In the genomic region with DNA sequence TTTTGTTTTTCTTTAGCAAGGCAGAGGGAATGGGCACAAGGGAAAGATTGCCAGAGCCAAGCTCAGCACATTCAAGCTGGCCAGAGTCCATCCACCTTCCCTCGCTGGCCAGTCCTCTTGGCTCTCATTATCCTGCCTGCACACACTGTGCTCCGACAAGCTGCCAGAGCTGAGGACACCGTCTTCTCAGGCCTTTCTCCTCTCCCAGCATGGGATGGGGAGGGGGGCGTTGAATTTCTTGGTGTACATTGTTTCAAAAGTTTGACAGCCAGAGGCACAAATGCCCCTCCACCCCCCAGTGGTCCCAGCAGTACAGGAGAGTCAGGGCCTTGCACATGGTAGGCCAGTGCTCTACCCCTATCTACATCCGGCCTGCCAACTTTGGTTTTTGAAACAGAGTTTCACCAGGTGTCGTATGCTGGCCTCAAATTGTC, we compare ENCODE assay signal across 7 mouse cellular contexts. TPM values are rescaled to one million over a fixed set of nuclear protein-coding genes. Genes with fewer than 3 reads are reported as not detected.
DNase-seq lines count a peak whose midpoint lies in the region; ATAC-seq and TF ChIP-seq lines count a peak whose summit lies in the region.

No protein-coding gene starts in this region.

- DNase-seq in NIH3T3 (ENCODE audit: low read depth) (peak; percentile 51), MN1 (ENCODE audit: low spot score) (no peak)
- DNase-seq in hindbrain, postnatal 0 days (ENCODE audit: low spot score) = peak; percentile 62

- no peaks in the 10 kb centered on the region for H3K36me3 ChIP-seq in ES-Bruce4 (ENCODE audit: control insufficient read depth, insufficient read depth, low read length, poor library complexity, severe bottlenecking)
- H3K36me3 ChIP-seq in forebrain, embryonic 13.5 days (ENCODE audit: poor library complexity, severe bottlenecking) = peaks cover 18% of the 10 kb centered on the region
- H3K36me3 ChIP-seq in hindbrain, postnatal 0 days (ENCODE audit: insufficient read depth, low read length) = no peaks in the 10 kb centered on the region
- H3K36me3 ChIP-seq in limb, embryonic 12.5 days = peaks cover 8% of the 10 kb centered on the region; the same call in 1 of the 2 replicates
- peaks cover 6% of the 10 kb centered on the region; the same call in 1 of the 2 replicates for H3K36me3 ChIP-seq in midbrain, embryonic 15.5 days (replicated peaks)

- WGBS in forebrain, embryonic 13.5 days = 43% methylated on average over 6 of the region's 6 CpGs
- WGBS in hindbrain, postnatal 0 days = 21% methylated on average over 6 of the region's 6 CpGs
- 67% methylated on average over 6 of the region's 6 CpGs for WGBS in limb, embryonic 12.5 days
- 34% methylated on average over 6 of the region's 6 CpGs for WGBS in midbrain, embryonic 15.5 days

- peak overlapping the region; percentile 87 for H3K4me2 ChIP-seq in forebrain, embryonic 13.5 days
- H3K4me2 ChIP-seq in hindbrain, postnatal 0 days (ENCODE audit: low read depth, low read length) = peak overlapping the region; percentile 95
- peak overlapping the region; percentile 93 for H3K4me2 ChIP-seq in limb, embryonic 12.5 days
- peak overlapping the region; percentile 65 for H3K4me2 ChIP-seq in midbrain, embryonic 15.5 days

- H3K27ac ChIP-seq in ES-Bruce4 (ENCODE audit: insufficient read depth, low read length) = no peak overlapping the region
- H3K27ac ChIP-seq in forebrain, embryonic 13.5 days = peak overlapping the region; percentile 10; the same call in 1 of the 2 replicates
- peak overlapping the region; percentile 70 for H3K27ac ChIP-seq in hindbrain, postnatal 0 days
- no peak overlapping the region for H3K27ac ChIP-seq in limb, embryonic 12.5 days
- H3K27ac ChIP-seq in midbrain, embryonic 15.5 days = peak overlapping the region; percentile 26; the same call in 1 of the 2 replicates

- TF ChIP-seq EP300 in ES-Bruce4 (IDR thresholded peaks at IDR 0.05; ENCODE audit: insufficient read depth, low read depth, low read length) = no peak

- H3K4me3 ChIP-seq in ES-Bruce4 (ENCODE audit: low read depth, low read length) = no peak overlapping the region
- H3K4me3 ChIP-seq in forebrain, embryonic 13.5 days = peak overlapping the region; percentile 61; the same call in 1 of the 2 replicates
- H3K4me3 ChIP-seq in hindbrain, postnatal 0 days (ENCODE audit: low read length) = peak overlapping the region; percentile 55; the same call in 1 of the 2 replicates
- H3K4me3 ChIP-seq in limb, embryonic 12.5 days (replicated peaks) = peak overlapping the region; percentile 66; the same call in 1 of the 2 replicates
- no peak overlapping the region; the same call in 1 of the 2 replicates for H3K4me3 ChIP-seq in midbrain, embryonic 15.5 days

- no peaks in the 10 kb centered on the region for H3K9me3 ChIP-seq in ES-Bruce4 (replicated peaks; ENCODE audit: control insufficient read depth, insufficient read depth, low read length, poor library complexity, severe bottlenecking)
- no peaks in the 10 kb centered on the region for H3K9me3 ChIP-seq in forebrain, embryonic 13.5 days (replicated peaks)
- H3K9me3 ChIP-seq in hindbrain, postnatal 0 days (ENCODE audit: low read length) = no peaks in the 10 kb centered on the region
- no peaks in the 10 kb centered on the region for H3K9me3 ChIP-seq in limb, embryonic 12.5 days
- no peaks in the 10 kb centered on the region for H3K9me3 ChIP-seq in midbrain, embryonic 15.5 days

- peak; percentile 25; the same call in 1 of the 2 replicates for ATAC-seq in forebrain, embryonic 13.5 days
- ATAC-seq in hindbrain, postnatal 0 days = peak; percentile 28
- peak; percentile 32 for ATAC-seq in limb, embryonic 12.5 days (ENCODE audit: insufficient number of reproducible peaks, insufficient read depth, low FRiP score, low TSS enrichment, low read depth)
- ATAC-seq in midbrain, embryonic 15.5 days (replicated peaks) = peak; percentile 67

- peak overlapping the region; percentile 11; the same call in 1 of the 2 replicates for H3K9ac ChIP-seq in ES-Bruce4 (ENCODE audit: low read depth, poor library complexity, severe bottlenecking)
- peak overlapping the region; percentile 77; the same call in 1 of the 2 replicates for H3K9ac ChIP-seq in forebrain, embryonic 13.5 days
- H3K9ac ChIP-seq in hindbrain, postnatal 0 days (replicated peaks; ENCODE audit: low read length) = no peak overlapping the region
- no peak overlapping the region for H3K9ac ChIP-seq in limb, embryonic 12.5 days (replicated peaks)
- no peak overlapping the region for H3K9ac ChIP-seq in midbrain, embryonic 15.5 days

- H3K27me3 ChIP-seq in ES-Bruce4 (ENCODE audit: control insufficient read depth, insufficient read depth, low read length, poor library complexity, severe bottlenecking) = no peaks in the 10 kb centered on the region
- H3K27me3 ChIP-seq in forebrain, embryonic 13.5 days = no peaks in the 10 kb centered on the region
- no peaks in the 10 kb centered on the region for H3K27me3 ChIP-seq in hindbrain, postnatal 0 days (ENCODE audit: insufficient read depth, low read length)
- H3K27me3 ChIP-seq in limb, embryonic 12.5 days = no peaks in the 10 kb centered on the region
- no peaks in the 10 kb centered on the region for H3K27me3 ChIP-seq in midbrain, embryonic 15.5 days (replicated peaks)

- no peak for TF ChIP-seq POLR2A in ES-Bruce4 (IDR thresholded peaks at IDR 0.05; ENCODE audit: insufficient read depth, low read length)

- H3K4me1 ChIP-seq in ES-Bruce4 (ENCODE audit: control insufficient read depth, insufficient read depth, low read length) = peaks cover 10% of the 10 kb centered on the region
- H3K4me1 ChIP-seq in forebrain, embryonic 13.5 days = peaks cover 14% of the 10 kb centered on the region
- H3K4me1 ChIP-seq in hindbrain, postnatal 0 days (ENCODE audit: insufficient read depth, low read length) = 0 out of 2 replicates have a peak, but pooled peaks cover 13% of the 10 kb centered on the region
- peaks cover 15% of the 10 kb centered on the region for H3K4me1 ChIP-seq in limb, embryonic 12.5 days (replicated peaks)
- peaks cover 32% of the 10 kb centered on the region for H3K4me1 ChIP-seq in midbrain, embryonic 15.5 days

- no peak for TF ChIP-seq CTCF in ES-Bruce4 (IDR thresholded peaks at IDR 0.05; ENCODE audit: low read depth, low read length)
- TF ChIP-seq CTCF in hindbrain, postnatal 0 days (IDR thresholded peaks at IDR 0.05; ENCODE audit: low read depth) = no peak

RNA-seq across cellular contexts. Expression of a gene that starts 0.4 kb away (rescaled TPM):
- 42.3 and 50.4 TPM in 2 replicates for polyA plus RNA-seq in ES-Bruce4 (2011; ENCODE audit: insufficient read depth, insufficient read length, low read depth, missing spikeins)
- 26.8 and 33.6 TPM in 2 replicates for polyA plus RNA-seq in forebrain, embryonic 13.5 days (2015; fragmentation: Nextera tagmentation; extraction: Ambion mirVana)
- 223 and 230 TPM in 2 replicates for total RNA-seq in hindbrain, postnatal 0 days (2014; rRNA removed)
- polyA plus RNA-seq in hindbrain, postnatal 0 days (2015; fragmentation: Nextera tagmentation; extraction: Ambion mirVana) = 123 and 128 TPM in 2 replicates
- polyA plus RNA-seq in limb, embryonic 12.5 days (2016; fragmentation: Nextera tagmentation; extraction: Ambion mirVana) = 39.4 and 43.4 TPM in 2 replicates
- 93.9 and 95.3 TPM in 2 replicates for polyA plus RNA-seq in midbrain, embryonic 15.5 days (2015; fragmentation: Nextera tagmentation; extraction: Ambion mirVana)

RNA-seq across cellular contexts. Expression of a gene that starts 32.6 kb away (rescaled TPM):
- 257 and 268 TPM in 2 replicates for polyA plus RNA-seq in ES-Bruce4 (2011; ENCODE audit: insufficient read depth, insufficient read length, low read depth, missing spikeins)
- 366 and 398 TPM in 2 replicates for polyA plus RNA-seq in forebrain, embryonic 13.5 days (2015; fragmentation: Nextera tagmentation; extraction: Ambion mirVana)
- 144 and 154 TPM in 2 replicates for total RNA-seq in hindbrain, postnatal 0 days (2014; rRNA removed)
- polyA plus RNA-seq in hindbrain, postnatal 0 days (2015; fragmentation: Nextera tagmentation; extraction: Ambion mirVana) = 248 and 258 TPM in 2 replicates
- polyA plus RNA-seq in limb, embryonic 12.5 days (2016; fragmentation: Nextera tagmentation; extraction: Ambion mirVana) = 390 and 396 TPM in 2 replicates
- 261 and 266 TPM in 2 replicates for polyA plus RNA-seq in midbrain, embryonic 15.5 days (2015; fragmentation: Nextera tagmentation; extraction: Ambion mirVana)

RNA-seq across cellular contexts. Expression of a gene that starts 38.9 kb away (rescaled TPM):
- 4.1 and 8.1 TPM in 2 replicates for polyA plus RNA-seq in ES-Bruce4 (2011; ENCODE audit: insufficient read depth, insufficient read length, low read depth, missing spikeins)
- 14.3 and 17.2 TPM in 2 replicates for polyA plus RNA-seq in forebrain, embryonic 13.5 days (2015; fragmentation: Nextera tagmentation; extraction: Ambion mirVana)
- total RNA-seq in hindbrain, postnatal 0 days (2014; rRNA removed) = 11.5 and 12.5 TPM in 2 replicates
- polyA plus RNA-seq in hindbrain, postnatal 0 days (2015; fragmentation: Nextera tagmentation; extraction: Ambion mirVana) = 9.7 and 10.3 TPM in 2 replicates
- 8.7 and 8.8 TPM in 2 replicates for polyA plus RNA-seq in limb, embryonic 12.5 days (2016; fragmentation: Nextera tagmentation; extraction: Ambion mirVana)
- 19.3 and 21.5 TPM in 2 replicates for polyA plus RNA-seq in midbrain, embryonic 15.5 days (2015; fragmentation: Nextera tagmentation; extraction: Ambion mirVana)

RNA-seq across cellular contexts. Expression of a gene that starts 39.0 kb away (rescaled TPM):
- 15.8 and 15.9 TPM in 2 replicates for polyA plus RNA-seq in ES-Bruce4 (2011; ENCODE audit: insufficient read depth, insufficient read length, low read depth, missing spikeins)
- polyA plus RNA-seq in forebrain, embryonic 13.5 days (2015; fragmentation: Nextera tagmentation; extraction: Ambion mirVana) = 45.3 and 46.0 TPM in 2 replicates
- total RNA-seq in hindbrain, postnatal 0 days (2014; rRNA removed) = 161 and 182 TPM in 2 replicates
- polyA plus RNA-seq in hindbrain, postnatal 0 days (2015; fragmentation: Nextera tagmentation; extraction: Ambion mirVana) = 42.1 and 43.9 TPM in 2 replicates
- 17.4 and 22.2 TPM in 2 replicates for polyA plus RNA-seq in limb, embryonic 12.5 days (2016; fragmentation: Nextera tagmentation; extraction: Ambion mirVana)
- 66.8 and 67.2 TPM in 2 replicates for polyA plus RNA-seq in midbrain, embryonic 15.5 days (2015; fragmentation: Nextera tagmentation; extraction: Ambion mirVana)

RNA-seq across cellular contexts. Expression of a gene that starts 40.3 kb away (rescaled TPM):
- not detected in 2 replicates for polyA plus RNA-seq in ES-Bruce4 (2011; ENCODE audit: insufficient read depth, insufficient read length, low read depth, missing spikeins)
- not detected in 2 replicates for polyA plus RNA-seq in forebrain, embryonic 13.5 days (2015; fragmentation: Nextera tagmentation; extraction: Ambion mirVana)
- total RNA-seq in hindbrain, postnatal 0 days (2014; rRNA removed) = 1.7 and 1.9 TPM in 2 replicates
- 0.72 and 0.81 TPM in 2 replicates for polyA plus RNA-seq in hindbrain, postnatal 0 days (2015; fragmentation: Nextera tagmentation; extraction: Ambion mirVana)
- polyA plus RNA-seq in limb, embryonic 12.5 days (2016; fragmentation: Nextera tagmentation; extraction: Ambion mirVana) = 0.27 and 0.56 TPM in 2 replicates
- polyA plus RNA-seq in midbrain, embryonic 15.5 days (2015; fragmentation: Nextera tagmentation; extraction: Ambion mirVana) = 0.34 and 0.37 TPM in 2 replicates

Comparison
In these comparisons a context has a peak if more than half of its experiments do, and no peak if none do; other contexts are left out.
1. H3K27ac ChIP-seq: peak in forebrain, embryonic 13.5 days (single experiment), hindbrain, postnatal 0 days (single experiment) and midbrain, embryonic 15.5 days (single experiment); none in ES-Bruce4 (single experiment) and limb, embryonic 12.5 days (single experiment).
2. H3K4me3 ChIP-seq: peak in forebrain, embryonic 13.5 days (single experiment), hindbrain, postnatal 0 days (single experiment) and limb, embryonic 12.5 days (single experiment); none in ES-Bruce4 (single experiment) and midbrain, embryonic 15.5 days (single experiment).
3. H3K9ac ChIP-seq: peak in ES-Bruce4 (single experiment) and forebrain, embryonic 13.5 days (single experiment); none in hindbrain, postnatal 0 days (single experiment), limb, embryonic 12.5 days (single experiment) and midbrain, embryonic 15.5 days (single experiment).
4. Peak in every context shown above with its lines, with median percentiles within 50 percentile points of each other: ATAC-seq and H3K4me2 ChIP-seq.